Mouse (Mus musculus) small intestine, adult 2 months (tissue): ENCODE results near the gene Mvb12b.

ENCODE experiments used
- CTCF ChIP-seq: fragments of 200-500 bp; IDR thresholded peaks from 2 replicates; pipeline ENCODE4 v1.5.1; 2012; ENCODE audit warnings: low read depth, mild to moderate bottlenecking, control low read depth, inconsistent platforms, low read length, moderate library complexity, mixed read lengths; ENCODE audit not compliant: insufficient replicate concordance, insufficient read length; ENCODE audit errors: extremely low read depth
- POLR2A ChIP-seq: fragments of 200-500 bp; IDR thresholded peaks from 2 replicates; pipeline ENCODE4 v1.6.1; 2012; ENCODE audit warnings: low read depth, mild to moderate bottlenecking, control low read depth, inconsistent platforms, low read length, moderate library complexity

- TF ChIP-seq CTCF (no peak), POLR2A (no peak)
These were observed 185.0 kb downstream of the Mvb12b start for GRCm38 (mm10) chr2:33702705-33703104.
